Mouse (Mus musculus): ENCODE measurements around the gene Memo1. TPM values are rescaled to one million over a fixed set of nuclear protein-coding genes. Genes with fewer than 3 reads are reported as not detected.

Gene Memo1
- total and polyA plus RNA-seq, 3 experiments: 63.1 to 75.3 TPM; not detected in 1

DNA sequence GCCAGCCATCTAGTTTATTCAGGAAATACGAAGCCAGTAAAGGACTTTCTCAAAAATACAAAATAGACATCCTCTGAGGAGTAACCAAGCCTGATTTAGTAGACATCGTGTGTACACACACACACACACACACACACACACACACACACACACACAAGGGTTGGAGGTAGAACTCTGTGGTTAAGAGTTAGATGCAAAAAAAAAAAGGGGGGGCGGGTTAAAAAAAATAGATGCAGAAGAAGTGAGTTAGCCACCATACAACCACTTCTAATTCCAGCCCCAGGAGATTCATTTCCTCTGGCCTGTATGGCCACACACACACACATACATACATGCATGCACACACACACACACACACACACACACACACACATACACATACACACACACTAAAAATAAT is 13.3 kb downstream of the Memo1 start:
- Histone ChIP-seq H3K9ac (ENCODE audit: control insufficient read depth, low read depth, low read length, poor library complexity, severe bottlenecking) (no peak overlapping the region), H3K27ac (ENCODE audit: control insufficient read depth, low read depth, low read length) (no peak overlapping the region), H3K4me3 (ENCODE audit: control insufficient read depth in 1 of 2, insufficient read depth in 1 of 2, low read depth in 2 of 2, low read length in 2 of 2) (no peak overlapping the region), H3K4me1 (ENCODE audit: control insufficient read depth in 1 of 2, insufficient read depth in 2 of 2, low read length in 2 of 2) (peaks cover 31 to 42% of the 10 kb centered on the region in 2 experiments), H3K27me3 (ENCODE audit: control insufficient read depth in 1 of 2, insufficient read depth in 2 of 2, low read length in 2 of 2) (no peaks in the 10 kb centered on the region), H3K36me3 (ENCODE audit: control insufficient read depth in 1 of 2, insufficient read depth in 2 of 2, low read length in 2 of 2) (peaks cover 6 to 46% of the 10 kb centered on the region in 2 experiments), H3K9me3 (replicated peaks; ENCODE audit: insufficient read depth, low read length) (no peaks in the 10 kb centered on the region), H3K79me2 (ENCODE audit: control insufficient read depth, insufficient read depth, low read length, poor library complexity) (peaks cover 68% of the 10 kb centered on the region)
- DNase-seq (ENCODE audit: low read depth, low spot score): no peak
- TF ChIP-seq ELF1 (IDR thresholded peaks at IDR 0.05; ENCODE audit: low read depth, low read length) (no peak), ZNF384 (IDR thresholded peaks at IDR 0.05; ENCODE audit: low read depth, low read length) (peak; percentile 52)

DNA sequence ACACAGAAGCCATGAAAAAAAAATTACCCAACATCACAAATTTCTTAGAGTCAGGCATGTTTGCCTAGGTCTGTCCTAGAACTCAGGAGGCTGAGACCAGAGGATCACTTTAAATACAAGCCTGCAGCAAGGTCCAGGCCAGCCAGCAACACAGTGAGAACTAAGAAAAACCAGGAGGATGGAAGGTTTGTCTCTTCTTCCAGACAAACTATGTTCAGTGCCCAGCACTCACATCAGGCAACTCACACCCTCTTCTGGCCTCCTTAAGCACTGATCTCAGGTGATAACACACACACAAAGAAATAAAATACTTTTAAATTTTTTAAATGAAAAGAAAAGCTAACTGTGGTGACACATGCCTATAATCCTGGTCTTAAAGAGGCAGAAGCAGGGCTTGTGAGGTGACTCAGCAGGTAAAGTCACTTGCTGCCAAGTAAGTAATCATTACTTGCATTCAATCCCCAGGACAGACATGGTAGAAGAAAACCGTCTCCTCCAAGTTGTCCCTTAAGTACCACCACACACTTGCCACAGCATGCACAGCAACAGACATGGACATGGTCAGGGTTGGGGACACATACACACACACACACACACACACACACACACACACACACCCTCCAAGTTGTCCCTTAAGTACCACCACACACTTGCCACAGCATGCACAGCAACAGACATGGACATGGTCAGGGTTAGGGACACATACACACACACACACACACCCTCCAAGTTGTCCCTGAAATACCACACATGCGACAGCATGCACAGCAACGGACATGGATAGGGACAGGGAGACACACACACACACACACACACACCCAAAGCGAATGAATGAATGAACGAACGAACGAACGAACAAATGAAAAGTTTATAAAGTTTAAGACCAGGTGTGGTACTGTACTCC is 16.1 kb downstream of the Memo1 start:
- H3K9ac ChIP-seq (ENCODE audit: control insufficient read depth, low read depth, low read length, poor library complexity, severe bottlenecking): no peak overlapping the region
- peaks cover 19 to 30% of the 10 kb centered on the region in 2 experiments for H3K4me1 ChIP-seq (ENCODE audit: control insufficient read depth in 1 of 2, insufficient read depth in 2 of 2, low read length in 2 of 2)
- DNase-seq (ENCODE audit: low read depth, low spot score): peak; percentile 57
- TF ChIP-seq SMC3 (IDR thresholded peaks at IDR 0.05; ENCODE audit: low read depth, low read length) (no peak), ZNF384 (IDR thresholded peaks at IDR 0.05; ENCODE audit: low read depth, low read length) (no peak), MXI1 (IDR thresholded peaks at IDR 0.05; ENCODE audit: low read depth, low read length) (0 out of 2 replicates have a peak, but pooled peaks have one; percentile 18)
- no peaks in the 10 kb centered on the region for H3K27me3 ChIP-seq (ENCODE audit: control insufficient read depth in 1 of 2, insufficient read depth in 2 of 2, low read length in 2 of 2)
- H3K9me3 ChIP-seq (replicated peaks; ENCODE audit: insufficient read depth, low read length): no peaks in the 10 kb centered on the region
- H3K36me3 ChIP-seq (ENCODE audit: control insufficient read depth in 1 of 2, insufficient read depth in 2 of 2, low read length in 2 of 2): peaks cover 20 to 29% of the 10 kb centered on the region in 2 experiments
- H3K4me3 ChIP-seq (ENCODE audit: control insufficient read depth in 1 of 2, insufficient read depth in 1 of 2, low read depth in 2 of 2, low read length in 2 of 2): peak overlapping the region in 1 of 2 experiments; percentile 31; a peak in 1 of 4 replicates
- peak overlapping the region; percentile 27 for H3K27ac ChIP-seq (ENCODE audit: control insufficient read depth, low read depth, low read length)
- H3K79me2 ChIP-seq (ENCODE audit: control insufficient read depth, insufficient read depth, low read length, poor library complexity): peaks cover 70% of the 10 kb centered on the region

DNA sequence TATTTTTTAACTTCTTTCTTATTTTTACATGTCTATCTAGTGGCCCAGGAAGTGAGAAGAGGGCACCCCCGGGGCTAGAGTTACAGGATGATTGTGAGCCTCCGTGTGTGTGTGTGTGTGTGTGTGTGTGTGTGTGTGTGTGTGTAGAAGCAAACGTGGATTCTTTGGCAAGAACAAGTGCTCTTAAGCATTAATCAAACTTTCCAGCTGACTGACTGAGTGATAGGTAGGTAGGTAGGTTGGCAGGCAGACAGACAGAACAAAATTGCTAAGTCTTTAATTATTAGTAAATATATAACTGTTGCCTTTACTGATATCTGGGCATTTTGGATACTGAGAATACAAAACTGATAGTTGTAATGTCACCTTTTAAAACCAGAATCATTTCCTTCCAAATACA is 20.9 kb downstream of the Memo1 start:
- Histone ChIP-seq H3K9ac (ENCODE audit: control insufficient read depth, low read depth, low read length, poor library complexity, severe bottlenecking) (no peak overlapping the region), H3K4me1 (ENCODE audit: control insufficient read depth in 1 of 2, insufficient read depth in 2 of 2, low read length in 2 of 2) (peaks cover 37 to 55% of the 10 kb centered on the region in 2 experiments), H3K36me3 (ENCODE audit: control insufficient read depth in 1 of 2, insufficient read depth in 2 of 2, low read length in 2 of 2) (peaks cover 20 to 61% of the 10 kb centered on the region in 2 experiments), H3K27ac (ENCODE audit: control insufficient read depth, low read depth, low read length) (no peak overlapping the region), H3K4me3 (ENCODE audit: control insufficient read depth in 1 of 2, insufficient read depth in 1 of 2, low read depth in 2 of 2, low read length in 2 of 2) (no peak overlapping the region), H3K79me2 (ENCODE audit: control insufficient read depth, insufficient read depth, low read length, poor library complexity) (peaks cover 64% of the 10 kb centered on the region), H3K9me3 (replicated peaks; ENCODE audit: insufficient read depth, low read length) (no peaks in the 10 kb centered on the region), H3K27me3 (ENCODE audit: control insufficient read depth in 1 of 2, insufficient read depth in 2 of 2, low read length in 2 of 2) (no peaks in the 10 kb centered on the region)
- DNase-seq (ENCODE audit: low read depth, low spot score): no peak
- TF ChIP-seq MYC (IDR thresholded peaks at IDR 0.05; ENCODE audit: low read depth, low read length) (no peak), ETS1 (IDR thresholded peaks at IDR 0.05; ENCODE audit: low read depth, low read length) (peak; percentile 19; the same call in 1 of the 2 replicates), RCOR1 (IDR thresholded peaks at IDR 0.05; ENCODE audit: low read depth, low read length) (no peak)
